Mouse (Mus musculus): Measurements from ENCODE around the gene Kansl1. TPM values are rescaled to one million over a fixed set of nuclear protein-coding genes. Genes with fewer than 3 reads are reported as not detected.

The Kansl1 gene
- polyA plus RNA-seq, 1 experiment from 2014 or later: 33.6 TPM

GRCm38 (mm10) chr11:104395648-104396047, 73.0 kb downstream of the Kansl1 start:
- H3K4me3 ChIP-seq (ENCODE audit: low read depth, low read length): no peak overlapping the region
- WGBS: 95% methylated on average over 2 of the region's 2 CpGs
- no peak overlapping the region for H3K9ac ChIP-seq (ENCODE audit: low read length)
- no peaks in the 10 kb centered on the region for H3K27me3 ChIP-seq (ENCODE audit: control insufficient read depth, insufficient read depth, low read length)
- H3K4me1 ChIP-seq (ENCODE audit: control insufficient read depth, insufficient read depth, low read length): no peaks in the 10 kb centered on the region
- H3K4me2 ChIP-seq (ENCODE audit: low read depth, severe bottlenecking): no peak overlapping the region
- no peak for ATAC-seq (ENCODE audit: insufficient number of reproducible peaks, low FRiP score, low TSS enrichment, low read depth)
- H3K9me3 ChIP-seq (ENCODE audit: control insufficient read depth, low read length): no peaks in the 10 kb centered on the region
- H3K36me3 ChIP-seq (ENCODE audit: control insufficient read depth, insufficient read depth, low read length): no peaks in the 10 kb centered on the region
- no peak overlapping the region for H3K27ac ChIP-seq (replicated peaks; ENCODE audit: low read depth, low read length)
- DNase-seq (ENCODE audit: low spot score): no peak

DNA sequence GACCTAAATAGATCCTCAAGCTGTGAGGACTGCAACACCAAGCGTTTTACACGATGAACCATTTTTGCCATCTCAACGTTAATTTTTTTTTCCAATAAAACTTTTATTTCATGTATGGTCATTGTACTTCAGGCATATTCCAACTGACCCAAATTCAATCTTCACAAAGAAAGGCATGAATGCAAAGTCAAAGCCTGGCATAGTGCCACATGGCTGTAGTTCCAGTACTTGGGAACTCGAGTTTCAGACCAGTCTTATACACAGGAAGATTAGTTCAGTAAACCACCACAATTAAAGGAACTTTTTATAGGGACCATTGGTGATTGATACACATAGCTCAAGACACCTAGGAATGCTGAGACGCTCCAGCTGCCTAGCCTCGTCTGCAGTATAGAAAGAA, 75.5 kb downstream of the Kansl1 start:
- Histone ChIP-seq H3K9me3 (ENCODE audit: control insufficient read depth, low read length) (no peaks in the 10 kb centered on the region), H3K4me1 (ENCODE audit: control insufficient read depth, insufficient read depth, low read length) (no peaks in the 10 kb centered on the region), H3K9ac (ENCODE audit: low read length) (no peak overlapping the region), H3K27ac (replicated peaks; ENCODE audit: low read depth, low read length) (no peak overlapping the region), H3K27me3 (ENCODE audit: control insufficient read depth, insufficient read depth, low read length) (no peaks in the 10 kb centered on the region), H3K4me3 (ENCODE audit: low read depth, low read length) (no peak overlapping the region), H3K36me3 (ENCODE audit: control insufficient read depth, insufficient read depth, low read length) (no peaks in the 10 kb centered on the region), H3K4me2 (ENCODE audit: low read depth, severe bottlenecking) (no peak overlapping the region)
- ATAC-seq (ENCODE audit: insufficient number of reproducible peaks, low FRiP score, low TSS enrichment, low read depth) (no peak), DNase-seq (ENCODE audit: low spot score) (no peak)
- 90% methylated on average over 6 of the region's 6 CpGs for whole genome bisulfite sequencing

- H3K4me1 ChIP-seq (ENCODE audit: control insufficient read depth, insufficient read depth, low read length): no peaks in the 10 kb centered on the region
- DNase-seq (ENCODE audit: low spot score) (no peak), ATAC-seq (ENCODE audit: insufficient number of reproducible peaks, low FRiP score, low TSS enrichment, low read depth) (no peak)
- H3K4me3 ChIP-seq (ENCODE audit: low read depth, low read length): no peak overlapping the region
- H3K4me2 ChIP-seq (ENCODE audit: low read depth, severe bottlenecking): no peak overlapping the region
- H3K36me3 ChIP-seq (ENCODE audit: control insufficient read depth, insufficient read depth, low read length): no peaks in the 10 kb centered on the region
- 92% methylated on average over 1 of the region's 1 CpGs for WGBS
- H3K9ac ChIP-seq (ENCODE audit: low read length): no peak overlapping the region
- H3K27ac ChIP-seq (replicated peaks; ENCODE audit: low read depth, low read length): no peak overlapping the region
- no peaks in the 10 kb centered on the region for H3K27me3 ChIP-seq (ENCODE audit: control insufficient read depth, insufficient read depth, low read length)
- H3K9me3 ChIP-seq (ENCODE audit: control insufficient read depth, low read length): no peaks in the 10 kb centered on the region
These were observed 76.5 kb downstream of the Kansl1 start for GRCm38 (mm10) chr11:104392153-104392552.

GRCm38 (mm10) chr11:104387284-104387683, 81.4 kb downstream of the Kansl1 start:
- H3K36me3 ChIP-seq (ENCODE audit: control insufficient read depth, insufficient read depth, low read length): no peaks in the 10 kb centered on the region
- H3K4me3 ChIP-seq (ENCODE audit: low read depth, low read length): no peak overlapping the region
- 94% methylated on average over 1 of the region's 1 CpGs for WGBS
- no peak overlapping the region for H3K9ac ChIP-seq (ENCODE audit: low read length)
- no peak overlapping the region for H3K27ac ChIP-seq (replicated peaks; ENCODE audit: low read depth, low read length)
- no peak for DNase-seq (ENCODE audit: low spot score)
- no peaks in the 10 kb centered on the region for H3K27me3 ChIP-seq (ENCODE audit: control insufficient read depth, insufficient read depth, low read length)
- no peaks in the 10 kb centered on the region for H3K9me3 ChIP-seq (ENCODE audit: control insufficient read depth, low read length)
- H3K4me1 ChIP-seq (ENCODE audit: control insufficient read depth, insufficient read depth, low read length): no peaks in the 10 kb centered on the region
- no peak overlapping the region for H3K4me2 ChIP-seq (ENCODE audit: low read depth, severe bottlenecking)
- ATAC-seq (ENCODE audit: insufficient number of reproducible peaks, low FRiP score, low TSS enrichment, low read depth): no peak

- Histone ChIP-seq H3K27me3 (ENCODE audit: control insufficient read depth, insufficient read depth, low read length) (no peaks in the 10 kb centered on the region), H3K4me2 (ENCODE audit: low read depth, severe bottlenecking) (no peak overlapping the region), H3K4me3 (ENCODE audit: low read depth, low read length) (no peak overlapping the region), H3K9me3 (ENCODE audit: control insufficient read depth, low read length) (no peaks in the 10 kb centered on the region), H3K36me3 (ENCODE audit: control insufficient read depth, insufficient read depth, low read length) (no peaks in the 10 kb centered on the region), H3K27ac (replicated peaks; ENCODE audit: low read depth, low read length) (no peak overlapping the region), H3K4me1 (ENCODE audit: control insufficient read depth, insufficient read depth, low read length) (no peaks in the 10 kb centered on the region), H3K9ac (ENCODE audit: low read length) (no peak overlapping the region)
- ATAC-seq (ENCODE audit: insufficient number of reproducible peaks, low FRiP score, low TSS enrichment, low read depth) (no peak), DNase-seq (ENCODE audit: low spot score) (no peak)
- 96% methylated on average over 1 of the region's 1 CpGs for WGBS
These were observed 82.1 kb downstream of the Kansl1 start for GRCm38 (mm10) chr11:104386595-104386994.

GRCm38 (mm10) chr11:104383167-104383810, 85.4 kb downstream of the Kansl1 start:
- Histone ChIP-seq H3K36me3 (ENCODE audit: control insufficient read depth, insufficient read depth, low read length) (no peaks in the 10 kb centered on the region; the same call in 1 of the 2 replicates), H3K27me3 (ENCODE audit: control insufficient read depth, insufficient read depth, low read length) (no peaks in the 10 kb centered on the region), H3K27ac (replicated peaks; ENCODE audit: low read depth, low read length) (no peak overlapping the region), H3K4me1 (ENCODE audit: control insufficient read depth, insufficient read depth, low read length) (no peaks in the 10 kb centered on the region), H3K4me2 (ENCODE audit: low read depth, severe bottlenecking) (no peak overlapping the region), H3K9ac (ENCODE audit: low read length) (no peak overlapping the region), H3K9me3 (ENCODE audit: control insufficient read depth, low read length) (no peaks in the 10 kb centered on the region), H3K4me3 (ENCODE audit: low read depth, low read length) (no peak overlapping the region)
- DNase-seq (ENCODE audit: low spot score) (no peak), ATAC-seq (ENCODE audit: insufficient number of reproducible peaks, low FRiP score, low TSS enrichment, low read depth) (no peak)
- 86% methylated on average over 2 of the region's 2 CpGs for WGBS

- WGBS: 82% methylated on average over 4 of the region's 4 CpGs
- Histone ChIP-seq H3K9me3 (ENCODE audit: control insufficient read depth, low read length) (no peaks in the 10 kb centered on the region), H3K27me3 (ENCODE audit: control insufficient read depth, insufficient read depth, low read length) (no peaks in the 10 kb centered on the region), H3K9ac (ENCODE audit: low read length) (no peak overlapping the region), H3K4me3 (ENCODE audit: low read depth, low read length) (no peak overlapping the region), H3K27ac (replicated peaks; ENCODE audit: low read depth, low read length) (no peak overlapping the region), H3K36me3 (ENCODE audit: control insufficient read depth, insufficient read depth, low read length) (no peaks in the 10 kb centered on the region; the same call in 1 of the 2 replicates), H3K4me1 (ENCODE audit: control insufficient read depth, insufficient read depth, low read length) (no peaks in the 10 kb centered on the region), H3K4me2 (ENCODE audit: low read depth, severe bottlenecking) (no peak overlapping the region)
- no peak for DNase-seq (ENCODE audit: low spot score)
- ATAC-seq (ENCODE audit: insufficient number of reproducible peaks, low FRiP score, low TSS enrichment, low read depth): no peak
These were observed 86.8 kb downstream of the Kansl1 start for GRCm38 (mm10) chr11:104381887-104382286.

DNA sequence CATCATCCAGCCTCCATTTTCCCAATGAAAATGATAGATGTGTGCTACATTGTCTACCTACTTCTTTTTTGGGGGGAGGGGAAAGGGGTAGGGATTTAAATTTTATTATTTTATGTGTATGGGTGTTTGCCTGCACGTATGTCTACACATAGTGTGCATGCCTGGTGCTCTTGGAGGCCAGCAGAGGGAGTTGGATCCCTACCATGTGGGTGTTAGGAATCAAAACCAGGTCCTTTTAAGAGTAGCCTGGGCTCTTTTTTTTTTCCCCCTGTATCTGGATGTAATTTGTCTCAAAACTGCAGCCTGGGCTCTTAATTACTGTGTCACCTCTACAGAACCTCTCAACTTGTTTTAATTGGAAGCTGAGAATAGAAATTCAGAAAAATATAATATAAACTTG, 89.0 kb downstream of the Kansl1 start:
- Histone ChIP-seq H3K36me3 (ENCODE audit: control insufficient read depth, insufficient read depth, low read length) (peaks cover 2% of the 10 kb centered on the region; the same call in 1 of the 2 replicates), H3K27ac (replicated peaks; ENCODE audit: low read depth, low read length) (no peak overlapping the region), H3K4me3 (ENCODE audit: low read depth, low read length) (no peak overlapping the region), H3K9me3 (ENCODE audit: control insufficient read depth, low read length) (no peaks in the 10 kb centered on the region), H3K27me3 (ENCODE audit: control insufficient read depth, insufficient read depth, low read length) (no peaks in the 10 kb centered on the region), H3K4me1 (ENCODE audit: control insufficient read depth, insufficient read depth, low read length) (no peaks in the 10 kb centered on the region), H3K9ac (ENCODE audit: low read length) (no peak overlapping the region), H3K4me2 (ENCODE audit: low read depth, severe bottlenecking) (no peak overlapping the region)
- DNase-seq (ENCODE audit: low spot score): no peak
- WGBS: 76% methylated on average over 1 of the region's 1 CpGs
- ATAC-seq (ENCODE audit: insufficient number of reproducible peaks, low FRiP score, low TSS enrichment, low read depth): no peak

GRCm38 (mm10) chr11:104376291-104376690, 92.4 kb downstream of the Kansl1 start:
- WGBS: 89% methylated on average over 3 of the region's 3 CpGs
- H3K4me3 ChIP-seq (ENCODE audit: low read depth, low read length): no peak overlapping the region
- no peak overlapping the region for H3K9ac ChIP-seq (ENCODE audit: low read length)
- no peaks in the 10 kb centered on the region for H3K9me3 ChIP-seq (ENCODE audit: control insufficient read depth, low read length)
- no peaks in the 10 kb centered on the region for H3K27me3 ChIP-seq (ENCODE audit: control insufficient read depth, insufficient read depth, low read length)
- H3K4me2 ChIP-seq (ENCODE audit: low read depth, severe bottlenecking): no peak overlapping the region
- peaks cover 2% of the 10 kb centered on the region; the same call in 1 of the 2 replicates for H3K36me3 ChIP-seq (ENCODE audit: control insufficient read depth, insufficient read depth, low read length)
- ATAC-seq (ENCODE audit: insufficient number of reproducible peaks, low FRiP score, low TSS enrichment, low read depth) (no peak), DNase-seq (ENCODE audit: low spot score) (no peak)
- no peak overlapping the region for H3K27ac ChIP-seq (replicated peaks; ENCODE audit: low read depth, low read length)
- no peaks in the 10 kb centered on the region for H3K4me1 ChIP-seq (ENCODE audit: control insufficient read depth, insufficient read depth, low read length)
